Mouse (Mus musculus) MEL (cell line): Measurements from ENCODE around the gene Ank2.

Experiments
- CHD2 ChIP-seq: IDR thresholded peaks from 2 replicates; pipeline ENCODE4 v1.6.1; 2011; ENCODE audit warnings: low read length, improper control_type of control experiment
- GATA1 ChIP-seq: IDR thresholded peaks from 2 replicates; pipeline ENCODE4 v1.6.1; 2011; ENCODE audit warnings: low read depth, low read length, improper control_type of control experiment
- POLR2AphosphoS2 ChIP-seq: IDR thresholded peaks from 2 replicates; pipeline ENCODE4 v1.6.1; 2011; ENCODE audit warnings: low read length, improper control_type of control experiment

GRCm38 (mm10) chr3:127316717-127317116, 182.4 kb downstream of the Ank2 start:
- TF ChIP-seq GATA1 (no peak), CHD2 (no peak), POLR2AphosphoS2 (no peak)
